Mouse (Mus musculus) lung, adult 2 months (tissue): ENCODE data around the gene Tmc1. TPM values are rescaled to one million over a fixed set of nuclear protein-coding genes. Genes with fewer than 3 reads are reported as not detected.

Experiments
- DNase-seq: peaks from one replicate; pipeline ENCODE4 v3.0.0; 2022
- H3K4me1 ChIP-seq: fragments of 200-500 bp; 2 replicates; pipeline ENCODE4 v1.6.1; 2011; ENCODE audit warnings: low read length; ENCODE audit not compliant: control insufficient read depth, insufficient read depth
- H3K4me3 ChIP-seq: fragments of 200-500 bp; replicated peaks from 2 replicates; pipeline ENCODE3; 2011; ENCODE audit warnings: low read depth, mild to moderate bottlenecking, control low read depth, low read length; ENCODE audit errors: extremely low read depth
- CTCF ChIP-seq: fragments of 200-500 bp; IDR thresholded peaks from 2 replicates; pipeline ENCODE4 v1.5.1; 2011; ENCODE audit warnings: mild to moderate bottlenecking, low read length, control low read depth; ENCODE audit not compliant: insufficient read depth
- POLR2A ChIP-seq: fragments of 200-500 bp; IDR thresholded peaks from 2 replicates; pipeline ENCODE4 v1.6.1; 2011; ENCODE audit warnings: low read depth, mild to moderate bottlenecking, control low read depth, low read length, borderline replicate concordance; ENCODE audit errors: extremely low read depth
- WGBS: fragments of 180-500 bp; shearing (Covaris S2); methylation state at CpG from one replicate; pipeline ENCODE4 v1.1.7; 2018; 5-methylcytosine and 5-hydroxymethylcytosine counted together
- polyA plus RNA-seq: library from polyadenylated mRNA; depleted of rRNA; stranded (reverse); fragments of >200 nt; gene quantifications from 2 replicates; pipeline ENCODE4 v1.2.3, GENCODE M21; 2012

The Tmc1 gene
- polyA plus RNA-seq, 1 experiment, result 0.05 TPM

GRCm38 (mm10) chr19:20915151-20915550 is 38.9 kb downstream of the Tmc1 start:
- DNase-seq, result no peak
- no peaks in the 10 kb centered on the region for H3K4me1 ChIP-seq
- TF ChIP-seq POLR2A (no peak), CTCF (no peak)
- WGBS, result 87% methylated on average over 2 of the region's 2 CpGs
- H3K4me3 ChIP-seq, result no peak overlapping the region

GRCm38 (mm10) chr19:20910356-20910755 is 43.6 kb downstream of the Tmc1 start:
- WGBS, result 75% methylated on average over 5 of the region's 5 CpGs
- no peaks in the 10 kb centered on the region for H3K4me1 ChIP-seq
- DNase-seq, result no peak

DNA sequence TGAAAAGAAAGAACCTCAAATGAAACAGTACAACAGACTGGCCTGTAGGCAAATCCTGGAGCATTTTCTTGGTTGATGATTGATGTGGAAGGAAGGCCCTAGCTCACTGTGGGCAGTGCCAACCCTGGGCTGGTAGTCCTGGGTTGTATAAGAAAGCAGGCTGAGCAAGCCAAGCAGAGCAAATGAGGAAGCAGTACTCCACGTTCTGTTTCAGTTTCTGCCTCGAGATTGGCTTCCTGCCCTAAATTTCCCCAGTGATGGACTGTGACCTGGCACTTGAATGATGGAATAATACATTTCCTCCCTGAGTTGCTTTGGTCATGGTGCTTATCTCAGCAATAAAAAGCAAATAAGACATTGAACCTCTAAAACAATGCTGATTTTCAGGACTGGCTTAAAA is 72.8 kb downstream of the Tmc1 start:
- Histone ChIP-seq H3K4me1 (no peaks in the 10 kb centered on the region), H3K4me3 (no peak overlapping the region)
- TF ChIP-seq POLR2A (no peak), CTCF (no peak)
- 32% methylated on average over 2 of the region's 2 CpGs for WGBS
- no peak for DNase-seq

More at GRCm38 (mm10) chr19:20910356-20910755, 43.6 kb downstream of the Tmc1 start:
- TF ChIP-seq POLR2A (no peak), CTCF (no peak)
- no peak overlapping the region for H3K4me3 ChIP-seq

- Histone ChIP-seq H3K4me3 (no peak overlapping the region), H3K4me1 (no peaks in the 10 kb centered on the region)
- DNase-seq, result no peak
- 45% methylated on average over 4 of the region's 4 CpGs for WGBS
- TF ChIP-seq CTCF, result no peak
- no peak for TF ChIP-seq POLR2A
Measured at GRCm38 (mm10) chr19:20875881-20876280, 78.1 kb downstream of the Tmc1 start.

GRCm38 (mm10) chr19:20861779-20862178 is 92.2 kb downstream of the Tmc1 start:
- no peaks in the 10 kb centered on the region for H3K4me1 ChIP-seq
- WGBS, result 77% methylated on average over 4 of the region's 4 CpGs
- TF ChIP-seq POLR2A (no peak), CTCF (no peak)
- no peak overlapping the region for H3K4me3 ChIP-seq
- DNase-seq, result no peak

GRCm38 (mm10) chr19:20860270-20860669 is 93.7 kb downstream of the Tmc1 start:
- DNase-seq, result no peak
- no peak for TF ChIP-seq CTCF
- WGBS, result 63% methylated on average over 1 of the region's 1 CpGs
- no peaks in the 10 kb centered on the region for H3K4me1 ChIP-seq
- H3K4me3 ChIP-seq, result no peak overlapping the region

DNA sequence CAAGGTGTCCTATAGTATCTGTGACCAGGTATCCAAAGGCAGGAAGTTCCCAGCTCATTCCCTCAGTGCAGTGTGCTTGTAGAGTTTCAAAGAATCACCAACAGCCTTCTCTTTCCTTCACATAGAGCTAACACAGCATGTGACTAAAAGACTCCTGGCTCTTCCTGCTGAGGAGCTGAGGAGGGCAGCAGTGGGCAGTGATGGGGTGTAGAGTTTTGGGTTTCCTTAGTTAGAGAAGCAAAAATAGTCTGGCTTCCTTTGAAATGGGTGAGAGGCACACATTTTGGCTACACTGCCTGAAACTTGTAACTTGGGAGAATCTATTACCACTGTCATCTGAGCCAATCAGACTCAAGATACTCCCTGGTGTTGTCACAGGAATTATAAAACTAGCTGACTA is 96.2 kb downstream of the Tmc1 start:
- no peak overlapping the region for H3K4me3 ChIP-seq
- no peaks in the 10 kb centered on the region for H3K4me1 ChIP-seq
- no peak for TF ChIP-seq CTCF
- no peak for TF ChIP-seq POLR2A

GRCm38 (mm10) chr19:20848906-20849305 is 105.1 kb downstream of the Tmc1 start:
- DNase-seq, result no peak
- no peak for TF ChIP-seq CTCF
- TF ChIP-seq POLR2A, result no peak
- Histone ChIP-seq H3K4me1 (no peaks in the 10 kb centered on the region), H3K4me3 (no peak overlapping the region)
- 57% methylated on average over 5 of the region's 5 CpGs for WGBS

More for the DNA sequence above, 96.2 kb downstream of the Tmc1 start:
- DNase-seq, result no peak

DNA sequence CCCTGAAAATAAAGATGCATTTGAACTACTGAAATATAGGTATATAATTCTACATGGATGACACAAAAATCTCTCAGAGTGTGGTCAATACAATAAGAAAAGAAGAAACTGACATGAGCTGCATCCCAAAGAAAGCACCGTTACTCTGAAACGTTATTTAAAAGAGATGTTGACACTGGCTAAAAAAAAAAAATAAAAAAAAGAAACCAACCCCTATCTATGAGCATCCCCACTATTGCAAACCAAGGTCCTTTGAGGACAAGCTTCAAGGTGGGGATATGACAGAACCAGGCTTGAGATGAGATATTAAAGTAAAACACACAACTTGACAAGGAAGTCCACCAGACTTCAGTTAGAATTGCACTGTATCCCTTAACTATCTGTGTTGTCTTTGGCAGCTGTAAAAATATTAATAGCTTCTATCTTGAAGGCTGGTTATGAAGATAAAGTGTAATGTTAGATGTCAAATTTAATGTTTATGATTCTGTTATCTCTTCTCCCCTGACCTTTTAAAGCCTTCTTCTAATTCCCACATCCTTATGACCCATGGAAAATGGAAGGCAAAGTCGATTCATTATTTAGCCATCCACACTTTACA is 106.4 kb downstream of the Tmc1 start:
- Histone ChIP-seq H3K4me1 (no peaks in the 10 kb centered on the region), H3K4me3 (no peak overlapping the region)
- TF ChIP-seq CTCF, result no peak
- no peak for TF ChIP-seq POLR2A
- no peak for DNase-seq
- 62% methylated on average over 3 of the region's 3 CpGs for WGBS

DNA sequence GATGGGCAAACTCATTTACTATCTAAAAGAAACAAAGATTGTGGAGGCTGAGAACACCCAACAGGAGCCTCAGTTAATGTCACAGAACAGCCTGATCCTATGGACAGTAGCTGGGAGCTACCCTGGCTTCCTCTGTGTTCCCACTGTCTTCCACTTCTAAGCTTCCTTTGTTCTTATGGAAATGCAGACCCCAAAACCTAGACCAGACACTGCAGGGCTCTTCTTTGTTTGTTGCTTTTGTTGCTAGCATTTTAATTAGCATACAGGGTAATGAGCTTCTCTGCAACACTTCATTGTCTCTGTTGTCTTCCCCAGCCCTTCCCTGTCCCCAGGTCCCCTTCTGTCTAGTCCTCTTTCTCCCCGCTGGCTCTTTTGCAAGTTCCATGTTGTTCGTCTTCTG is 116.6 kb downstream of the Tmc1 start:
- Histone ChIP-seq H3K4me3 (no peak overlapping the region), H3K4me1 (no peaks in the 10 kb centered on the region)
- DNase-seq, result no peak
- 81% methylated on average over 2 of the region's 2 CpGs for WGBS
- TF ChIP-seq CTCF, result no peak
- no peak for TF ChIP-seq POLR2A
